Mouse (Mus musculus) myocyte (in vitro differentiated cells): ENCODE measurements at regions not wholly inside any gene's neighbourhood (a gene's known extent, or its start where the extent isn't known, plus 50 kb on each side); places are given as distances from the start of the nearest gene placed in this dataset.

Source experiments
- H3K27me3 ChIP-seq: one replicate; pipeline ENCODE4 v1.6.1; 2011; ENCODE audit not compliant: control insufficient read depth, insufficient read depth, insufficient read length
- H3K36me3 ChIP-seq: one replicate; pipeline ENCODE4 v1.6.1; 2011; ENCODE audit not compliant: control insufficient read depth, insufficient read depth
- H3K4me2 ChIP-seq: one replicate; pipeline ENCODE4 v1.6.1; 2011; ENCODE audit warnings: low read depth, control low read depth
- H3K4me3 ChIP-seq: one replicate; pipeline ENCODE4 v1.5.1; 2011; ENCODE audit warnings: mild to moderate bottlenecking, control low read depth, moderate library complexity
- H3K79me2 ChIP-seq: one replicate; pipeline ENCODE4 v1.6.1; 2011; ENCODE audit not compliant: control insufficient read depth, insufficient read depth
- H3ac ChIP-seq: one replicate; pipeline ENCODE4 v1.6.1; 2011; ENCODE audit not compliant: control insufficient read depth, insufficient read length
- CEBPB ChIP-seq: IDR thresholded peaks from 2 replicates; pipeline ENCODE4 v1.6.1; 2011; ENCODE audit warnings: mild to moderate bottlenecking, moderate library complexity; ENCODE audit not compliant: poor library complexity, insufficient read depth, severe bottlenecking
- E2F4 ChIP-seq: IDR thresholded peaks from one replicate; pipeline ENCODE4 v1.6.1; 2011; ENCODE audit warnings: mild to moderate bottlenecking, control low read depth, moderate library complexity; ENCODE audit not compliant: insufficient read depth
- MAX ChIP-seq: IDR thresholded peaks from one replicate; pipeline ENCODE4 v1.6.1; 2011; ENCODE audit warnings: low read depth, mild to moderate bottlenecking, control low read depth
- MYOD1 ChIP-seq, 3 experiments: IDR thresholded peaks; one replicate each; pipeline ENCODE4 v1.6.1; 2011; ENCODE audit warnings: control low read depth in 2 of 3, low read depth in 2 of 3, mild to moderate bottlenecking in 2 of 3, moderate library complexity in 1 of 3; ENCODE audit not compliant: insufficient read length in 2 of 3, control insufficient read depth in 1 of 3
- MYOG ChIP-seq, 3 experiments: IDR thresholded peaks; one replicate each; pipeline ENCODE4 v1.6.1; 2011; ENCODE audit warnings: control low read depth in 2 of 3, low read depth in 2 of 3, mild to moderate bottlenecking in 2 of 3; ENCODE audit not compliant: insufficient read length in 2 of 3, control insufficient read depth in 1 of 3, insufficient read depth in 1 of 3
- POLR2A ChIP-seq: IDR thresholded peaks from one replicate; pipeline ENCODE4 v1.6.1; 2011; ENCODE audit warnings: low read depth, mild to moderate bottlenecking, control low read depth, moderate library complexity; ENCODE audit not compliant: insufficient read length
- POLR2AphosphoS2 ChIP-seq: IDR thresholded peaks from one replicate; pipeline ENCODE4 v1.6.1; 2011; ENCODE audit warnings: low read depth, control low read depth; ENCODE audit not compliant: insufficient read length
- REST ChIP-seq: IDR thresholded peaks from one replicate; pipeline ENCODE4 v1.6.1; 2011; ENCODE audit warnings: mild to moderate bottlenecking, control low read depth, moderate library complexity; ENCODE audit not compliant: insufficient read depth, insufficient read length
- SRF ChIP-seq: IDR thresholded peaks from one replicate; pipeline ENCODE4 v1.6.1; 2011; ENCODE audit warnings: low read depth; ENCODE audit not compliant: control insufficient read depth, insufficient read length
- TCF12 ChIP-seq: IDR thresholded peaks from one replicate; pipeline ENCODE4 v1.6.1; 2011; ENCODE audit warnings: mild to moderate bottlenecking, control low read depth; ENCODE audit not compliant: poor library complexity, insufficient read depth, severe bottlenecking
- TCF3 ChIP-seq: IDR thresholded peaks from one replicate; pipeline ENCODE4 v1.6.1; 2011; ENCODE audit warnings: low read depth, control low read depth; ENCODE audit not compliant: insufficient read length
- USF1 ChIP-seq: IDR thresholded peaks from one replicate; pipeline ENCODE4 v1.6.1; 2011; ENCODE audit warnings: low read depth, mild to moderate bottlenecking, control low read depth, moderate library complexity

- Histone ChIP-seq H3ac (no peak overlapping the region), H3K4me2 (no peak overlapping the region), H3K79me2 (no peaks in the 10 kb centered on the region), H3K36me3 (no peaks in the 10 kb centered on the region), H3K27me3 (no peaks in the 10 kb centered on the region), H3K4me3 (no peak overlapping the region)
- TF ChIP-seq TCF12 (no peak), CEBPB (no peak), TCF3 (no peak), MYOD1 (IDR thresholded peaks at IDR 0.05; ENCODE audit: control insufficient read depth in 1 of 3, insufficient read length in 2 of 3, low read depth in 2 of 3) (no peak), USF1 (no peak), MAX (no peak)
These were observed 155.3 kb downstream of the Tox3 start for GRCm38 (mm10) chr8:90192856-90193255.

DNA sequence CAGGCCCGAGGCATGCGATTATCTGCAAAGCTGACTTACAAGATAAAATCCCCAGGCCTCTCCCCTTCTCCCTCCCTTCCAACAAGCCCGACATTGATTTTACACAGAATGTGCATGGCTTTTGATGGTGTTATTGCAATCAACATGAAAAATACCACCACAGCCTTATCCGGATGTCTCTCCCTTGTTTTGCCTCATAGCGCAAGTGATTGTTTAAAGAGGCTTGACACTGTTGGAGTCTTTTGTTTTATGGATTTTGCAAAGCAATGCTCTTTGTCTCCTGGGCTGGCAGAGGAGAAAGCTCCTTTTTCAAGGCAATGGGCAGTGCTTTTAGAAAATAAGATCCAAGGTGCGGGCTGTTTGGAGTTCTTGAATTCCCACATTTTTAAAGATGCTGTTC, 165.3 kb downstream of the Tox3 start:
- H3ac ChIP-seq, result no peak overlapping the region
- no peak overlapping the region for H3K4me3 ChIP-seq
- no peaks in the 10 kb centered on the region for H3K79me2 ChIP-seq
- H3K36me3 ChIP-seq, result no peaks in the 10 kb centered on the region
- TF ChIP-seq SRF (no peak), MAX (no peak), CEBPB (no peak), REST (no peak), E2F4 (no peak), MYOD1 (IDR thresholded peaks at IDR 0.05; ENCODE audit: control insufficient read depth in 1 of 3, insufficient read length in 2 of 3, low read depth in 2 of 3) (no peak), USF1 (no peak), POLR2AphosphoS2 (no peak), MYOG (IDR thresholded peaks at IDR 0.05; ENCODE audit: control insufficient read depth in 1 of 3, insufficient read depth in 1 of 3, insufficient read length in 2 of 3, low read depth in 2 of 3) (no peak), POLR2A (no peak), TCF12 (no peak), TCF3 (no peak)
- H3K27me3 ChIP-seq, result no peaks in the 10 kb centered on the region
- H3K4me2 ChIP-seq, result no peak overlapping the region

DNA sequence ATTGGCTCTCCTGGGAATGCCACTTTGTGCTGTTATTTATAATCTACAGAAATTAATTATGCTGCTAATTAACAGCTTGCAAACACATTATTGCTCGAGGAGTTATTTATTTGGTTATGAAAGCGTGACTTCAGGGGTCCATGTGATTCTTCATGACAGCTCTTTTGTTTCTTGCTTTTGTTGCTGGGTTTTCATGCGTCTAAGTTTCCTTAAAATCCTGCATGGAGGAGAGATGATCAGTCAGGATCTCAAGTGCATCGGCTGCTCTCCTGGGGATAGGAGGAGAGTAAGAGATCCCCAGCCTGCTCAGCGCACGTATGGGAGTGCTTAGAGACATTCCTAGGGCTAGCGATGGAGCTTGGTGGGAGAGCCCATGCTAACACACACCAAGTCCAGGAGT, 171.4 kb downstream of the Tox3 start:
- Histone ChIP-seq H3K36me3 (no peaks in the 10 kb centered on the region), H3ac (no peak overlapping the region)
- TF ChIP-seq SRF (no peak), E2F4 (no peak), TCF3 (no peak), POLR2AphosphoS2 (no peak), CEBPB (no peak)

DNA sequence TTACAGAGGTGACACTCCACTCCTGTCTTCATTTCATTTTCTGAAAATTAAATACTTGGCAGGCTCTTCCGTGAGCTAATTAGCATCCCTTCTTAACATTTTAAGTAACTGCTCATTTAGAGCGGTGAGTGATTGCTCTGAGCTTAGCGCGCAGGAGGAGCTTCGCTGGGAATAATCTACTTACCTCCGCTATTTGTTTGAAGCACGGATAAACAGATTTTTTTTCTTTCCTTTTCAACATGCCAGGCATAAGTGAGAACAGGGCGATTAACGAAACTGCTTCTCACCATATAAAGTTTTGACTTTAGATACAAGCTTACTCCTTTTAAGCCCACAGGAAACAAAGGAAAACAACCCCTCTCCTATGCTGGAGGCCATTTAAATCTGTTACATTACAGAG, 171.8 kb downstream of the Tox3 start:
- no peak overlapping the region for H3K4me2 ChIP-seq
- TF ChIP-seq USF1 (no peak), CEBPB (no peak), POLR2AphosphoS2 (no peak), SRF (no peak), TCF12 (no peak), TCF3 (no peak), REST (no peak), MYOG (IDR thresholded peaks at IDR 0.05; ENCODE audit: control insufficient read depth in 1 of 3, insufficient read depth in 1 of 3, insufficient read length in 2 of 3, low read depth in 2 of 3) (no peak), MAX (no peak), E2F4 (no peak), POLR2A (no peak), MYOD1 (IDR thresholded peaks at IDR 0.05; ENCODE audit: control insufficient read depth in 1 of 3, insufficient read length in 2 of 3, low read depth in 2 of 3) (no peak)
- no peak overlapping the region for H3K4me3 ChIP-seq
- no peaks in the 10 kb centered on the region for H3K36me3 ChIP-seq
- H3K27me3 ChIP-seq, result no peaks in the 10 kb centered on the region
- H3K79me2 ChIP-seq, result no peaks in the 10 kb centered on the region
- H3ac ChIP-seq, result no peak overlapping the region

More for the DNA sequence above, 171.4 kb downstream of the Tox3 start:
- Histone ChIP-seq H3K4me2 (no peak overlapping the region), H3K4me3 (no peak overlapping the region), H3K27me3 (no peaks in the 10 kb centered on the region), H3K79me2 (no peaks in the 10 kb centered on the region)

DNA sequence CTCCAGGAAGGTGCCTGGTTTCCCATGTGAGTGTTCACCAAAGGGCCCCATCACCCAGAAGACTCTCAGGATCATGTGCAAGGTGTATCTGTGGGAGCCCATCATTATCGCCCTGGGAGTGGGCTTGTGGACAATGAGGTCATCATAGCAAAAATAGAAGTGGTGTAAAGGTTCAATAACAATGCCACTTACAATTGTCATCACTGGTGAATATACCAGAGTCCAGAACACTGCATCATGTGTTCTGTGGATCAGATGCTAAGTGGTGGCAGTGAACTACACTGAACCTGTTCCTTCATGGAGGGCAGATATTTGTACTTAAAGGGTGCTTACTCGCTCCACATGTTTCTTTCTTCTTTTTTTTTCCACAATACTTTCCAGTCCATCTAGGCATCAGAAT, 181.5 kb downstream of the Tox3 start:
- H3K36me3 ChIP-seq, result no peaks in the 10 kb centered on the region

More for the DNA sequence above, 181.5 kb downstream of the Tox3 start:
- Histone ChIP-seq H3K79me2 (no peaks in the 10 kb centered on the region), H3K4me3 (no peak overlapping the region), H3K4me2 (no peak overlapping the region), H3ac (no peak overlapping the region), H3K27me3 (no peaks in the 10 kb centered on the region)
- no peak for TF ChIP-seq MYOG (IDR thresholded peaks at IDR 0.05; ENCODE audit: control insufficient read depth in 1 of 3, insufficient read depth in 1 of 3, insufficient read length in 2 of 3, low read depth in 2 of 3)
- TF ChIP-seq TCF12, result no peak
- no peak for TF ChIP-seq MAX
- no peak for TF ChIP-seq MYOD1 (IDR thresholded peaks at IDR 0.05; ENCODE audit: control insufficient read depth in 1 of 3, insufficient read length in 2 of 3, low read depth in 2 of 3)
- TF ChIP-seq CEBPB, result no peak
- no peak for TF ChIP-seq REST
- TF ChIP-seq POLR2A, result no peak
- no peak for TF ChIP-seq E2F4
- TF ChIP-seq POLR2AphosphoS2, result no peak
- no peak for TF ChIP-seq TCF3
- TF ChIP-seq USF1, result no peak
- no peak for TF ChIP-seq SRF
